Mouse (Mus musculus) spleen, adult 2 months (tissue): ENCODE results near the gene Surf2.

ENCODE experiments used
- CTCF ChIP-seq: fragments of 200-500 bp; IDR thresholded peaks from 2 replicates; pipeline ENCODE4 v1.5.1; 2011; ENCODE audit warnings: mild to moderate bottlenecking, inconsistent platforms; ENCODE audit not compliant: insufficient read depth, insufficient read length, insufficient replicate concordance; ENCODE audit errors: extremely low read depth
- POLR2A ChIP-seq: fragments of 200-500 bp; IDR thresholded peaks from 2 replicates; pipeline ENCODE4 v1.6.1; 2011; ENCODE audit warnings: low read depth, low read length, inconsistent platforms

DNA sequence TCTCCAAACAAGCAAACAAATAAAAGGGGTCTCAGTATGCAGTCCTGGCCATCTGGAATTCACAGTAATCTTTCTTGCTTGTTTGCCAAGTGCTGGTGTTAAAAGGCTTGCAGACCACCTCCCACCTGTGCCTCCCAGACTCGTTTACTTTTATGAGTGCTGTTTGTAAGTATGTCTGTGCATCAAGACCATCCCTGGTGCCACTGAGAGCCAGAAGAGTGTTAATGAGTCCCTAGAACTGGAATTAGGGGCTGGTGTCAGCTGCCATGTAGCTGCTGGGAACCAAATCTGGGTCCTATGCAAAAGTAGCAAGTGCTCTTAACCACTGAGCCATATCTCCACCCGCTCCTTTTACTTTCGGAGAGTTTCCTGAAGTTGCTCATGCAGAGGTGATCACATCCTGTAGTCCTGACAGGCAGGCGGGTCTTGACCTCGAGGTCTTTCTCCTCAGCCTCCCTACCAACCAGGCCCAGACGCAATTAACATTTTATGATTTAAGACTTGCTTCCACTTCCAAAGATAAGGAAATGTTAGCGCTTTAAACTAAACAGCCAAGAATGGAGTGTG is 14.2 kb upstream of the Surf2 start:
- no peak for TF ChIP-seq CTCF
- TF ChIP-seq POLR2A, result no peak
